Mouse (Mus musculus) cerebellum, postnatal 10 days (tissue): ENCODE results near the gene 1700109H08Rik.
"Not testable (repeated sequence)": the region's sequence is repeated elsewhere in the genome, so short reads cannot be mapped to it uniquely, and the experiment has no call there.

Source experiments
- DNase-seq, 2 experiments: peaks; one replicate each; pipeline ENCODE4 v3.0.0; 2021; ENCODE audit warnings: mixed read lengths in 2 of 2

1700109H08Rik gene

GRCm38 (mm10) chr5:3600298-3600697 is 28.9 kb downstream of the 1700109H08Rik start:
- no peak for DNase-seq

GRCm38 (mm10) chr5:3600790-3601189 is 29.4 kb downstream of the 1700109H08Rik start:
- no peak for DNase-seq

- no peak for DNase-seq
Observed at GRCm38 (mm10) chr5:3607114-3607513, 35.7 kb downstream of the 1700109H08Rik start.

GRCm38 (mm10) chr5:3609241-3609640 is 37.9 kb downstream of the 1700109H08Rik start:
- DNase-seq = no peak

- DNase-seq = not testable (repeated sequence)
Observed at GRCm38 (mm10) chr5:3611835-3612234, 40.5 kb downstream of the 1700109H08Rik start.

- peak; percentile 58 to 78 for DNase-seq
Observed at GRCm38 (mm10) chr5:3620486-3620885, 49.1 kb downstream of the 1700109H08Rik start.

GRCm38 (mm10) chr5:3630055-3630454 is 58.7 kb downstream of the 1700109H08Rik start:
- no peak for DNase-seq

GRCm38 (mm10) chr5:3631512-3632271 is 60.3 kb downstream of the 1700109H08Rik start:
- DNase-seq = no peak

GRCm38 (mm10) chr5:3632285-3632684 is 60.9 kb downstream of the 1700109H08Rik start:
- no peak for DNase-seq

GRCm38 (mm10) chr5:3633315-3633714 is 61.9 kb downstream of the 1700109H08Rik start:
- no peak for DNase-seq

GRCm38 (mm10) chr5:3633951-3634350 is 62.6 kb downstream of the 1700109H08Rik start:
- peak; percentile 26 to 34 for DNase-seq
